Mouse (Mus musculus) forebrain, postnatal 0 days (tissue): Measurements from ENCODE around the gene Wdr18. TPM values are rescaled to one million over a fixed set of nuclear protein-coding genes. Genes with fewer than 3 reads are reported as not detected.
A peak's percentile ranks its signal among the peaks of the same experiment; 100 is the strongest.

Source experiments
- ATAC-seq: fragments of 200-750 bp; cut with Nextera tagmentation; 2 replicates; pipeline ENCODE4 v1.8.0; 2017; ENCODE audit warnings: mild to moderate bottlenecking, moderate library complexity
- DNase-seq: peaks from one replicate; pipeline ENCODE4 v3.0.0-alpha.2; 2015
- H3K27ac ChIP-seq: fragments of 300-500 bp; sonication (generic); 2 replicates; pipeline ENCODE4 v1.5.1; 2014; ENCODE audit warnings: low read depth, mild to moderate bottlenecking, antibody characterized with exemption, low read length, moderate library complexity, mixed read lengths
- H3K27me3 ChIP-seq: fragments of 300-500 bp; sonication (generic); 2 replicates; pipeline ENCODE4 v1.6.1; 2014; ENCODE audit warnings: mild to moderate bottlenecking, low read length, mixed read lengths; ENCODE audit not compliant: insufficient read depth
- H3K36me3 ChIP-seq: fragments of 300-500 bp; sonication (generic); 2 replicates; pipeline ENCODE4 v1.6.1; 2014; ENCODE audit warnings: mild to moderate bottlenecking, moderate library complexity; ENCODE audit not compliant: insufficient read depth
- H3K4me1 ChIP-seq: fragments of 300-500 bp; sonication (generic); 2 replicates; pipeline ENCODE4 v1.6.1; 2014; ENCODE audit warnings: antibody characterized with exemption; ENCODE audit not compliant: insufficient read depth
- H3K4me2 ChIP-seq: fragments of 300-500 bp; sonication (generic); 2 replicates; pipeline ENCODE4 v1.6.1; 2014; ENCODE audit warnings: low read depth, mild to moderate bottlenecking, moderate library complexity
- H3K4me3 ChIP-seq: fragments of 300-500 bp; sonication (generic); 2 replicates; pipeline ENCODE4 v1.5.1; 2014; ENCODE audit warnings: low read depth, low read length, mixed read lengths
- H3K9ac ChIP-seq: fragments of 300-500 bp; sonication (generic); 2 replicates; pipeline ENCODE4 v1.6.1; 2014; ENCODE audit warnings: mild to moderate bottlenecking
- H3K9me3 ChIP-seq: fragments of 300-500 bp; sonication (generic); 2 replicates; pipeline ENCODE4 v1.6.1; 2016; ENCODE audit warnings: low read length
- CTCF ChIP-seq: sonication (generic); IDR thresholded peaks from 2 replicates; pipeline ENCODE4 v1.5.1; 2016; ENCODE audit warnings: antibody characterized with exemption, control low read depth, low read depth
- WGBS: fragments of 180-500 bp; shearing (Covaris S2); extraction: QIAGEN DNeasy Blood & Tissue Kit; methylation state at CpG from one replicate; pipeline ENCODE4 v1.1.7; 2014; 5-methylcytosine and 5-hydroxymethylcytosine counted together
- polyA plus RNA-seq: library from polyadenylated mRNA; unstranded; fragments of >200 nt; fragmentation: Nextera tagmentation; extraction: Ambion mirVana; gene quantifications from 2 replicates; pipeline ENCODE4 v1.2.1, GENCODE M21; 2015
- total RNA-seq: library from RNA; depleted of rRNA; stranded (reverse); fragments of >200 nt; gene quantifications from 2 replicates; pipeline ENCODE4 v1.2.3, GENCODE M21; 2014

Gene Wdr18
- total and polyA plus RNA-seq, 2 experiments from 2014 or later: 58.2 to 107 TPM

GRCm38 (mm10) chr10:79971183-79971497 is 11.2 kb downstream of the Wdr18 start:
- Histone ChIP-seq H3K4me2 (peak overlapping the region; percentile 64), H3K36me3 (peaks cover 32% of the 10 kb centered on the region), H3K27ac (no peak overlapping the region), H3K9ac (peak overlapping the region; percentile 39), H3K4me1 (no peaks in the 10 kb centered on the region), H3K27me3 (peaks cover 12% of the 10 kb centered on the region), H3K9me3 (no peaks in the 10 kb centered on the region), H3K4me3 (peak overlapping the region; percentile 34)
- TF ChIP-seq CTCF: no peak
- DNase-seq (no peak), ATAC-seq (peak; percentile 20; the same call in 1 of the 2 replicates)
- 4% methylated on average over 21 of the region's 21 CpGs for WGBS

- Histone ChIP-seq H3K4me1 (no peaks in the 10 kb centered on the region), H3K36me3 (peaks cover 32% of the 10 kb centered on the region), H3K27ac (no peak overlapping the region), H3K27me3 (peaks cover 12% of the 10 kb centered on the region), H3K4me2 (no peak overlapping the region), H3K9me3 (no peaks in the 10 kb centered on the region), H3K4me3 (no peak overlapping the region), H3K9ac (no peak overlapping the region)
- 57% methylated on average over 14 of the region's 14 CpGs for WGBS
- ATAC-seq: no peak
- no peak for TF ChIP-seq CTCF
- no peak for DNase-seq
Observed at GRCm38 (mm10) chr10:79972831-79973230, 12.9 kb downstream of the Wdr18 start.

GRCm38 (mm10) chr10:79974087-79974486 is 14.1 kb downstream of the Wdr18 start:
- no peaks in the 10 kb centered on the region for H3K4me1 ChIP-seq
- H3K9me3 ChIP-seq: no peaks in the 10 kb centered on the region
- H3K36me3 ChIP-seq: peaks cover 42% of the 10 kb centered on the region
- peaks cover 12% of the 10 kb centered on the region for H3K27me3 ChIP-seq
- no peak overlapping the region for H3K27ac ChIP-seq
- H3K4me3 ChIP-seq: no peak overlapping the region
- 94% methylated on average over 21 of the region's 21 CpGs for WGBS
- no peak for DNase-seq
- no peak for TF ChIP-seq CTCF
- ATAC-seq: no peak
- no peak overlapping the region for H3K4me2 ChIP-seq
- H3K9ac ChIP-seq: no peak overlapping the region

GRCm38 (mm10) chr10:79974668-79975067 is 14.7 kb downstream of the Wdr18 start:
- WGBS: 89% methylated on average over 8 of the region's 8 CpGs
- Histone ChIP-seq H3K4me3 (no peak overlapping the region), H3K9me3 (no peaks in the 10 kb centered on the region), H3K4me1 (no peaks in the 10 kb centered on the region), H3K36me3 (peaks cover 45% of the 10 kb centered on the region), H3K4me2 (no peak overlapping the region), H3K9ac (no peak overlapping the region), H3K27me3 (peaks cover 12% of the 10 kb centered on the region), H3K27ac (no peak overlapping the region)
- TF ChIP-seq CTCF: no peak
- ATAC-seq: no peak
- no peak for DNase-seq

GRCm38 (mm10) chr10:79976071-79976721 is 16.2 kb downstream of the Wdr18 start:
- Histone ChIP-seq H3K27me3 (peaks cover 11% of the 10 kb centered on the region), H3K4me2 (no peak overlapping the region), H3K9me3 (no peaks in the 10 kb centered on the region), H3K27ac (no peak overlapping the region), H3K36me3 (peaks cover 45% of the 10 kb centered on the region), H3K4me1 (no peaks in the 10 kb centered on the region), H3K4me3 (no peak overlapping the region), H3K9ac (no peak overlapping the region)
- 90% methylated on average over 27 of the region's 28 CpGs for WGBS
- no peak for ATAC-seq
- no peak for TF ChIP-seq CTCF
- DNase-seq: no peak

- Histone ChIP-seq H3K9ac (no peak overlapping the region), H3K27ac (no peak overlapping the region), H3K4me2 (no peak overlapping the region), H3K27me3 (peaks cover 6% of the 10 kb centered on the region), H3K4me3 (no peak overlapping the region), H3K9me3 (no peaks in the 10 kb centered on the region), H3K36me3 (peaks cover 45% of the 10 kb centered on the region), H3K4me1 (no peaks in the 10 kb centered on the region)
- ATAC-seq (no peak), DNase-seq (no peak)
- 79% methylated on average over 29 of the region's 36 CpGs for WGBS
- TF ChIP-seq CTCF: no peak
Observed at GRCm38 (mm10) chr10:79976722-79977107, 16.8 kb downstream of the Wdr18 start.

GRCm38 (mm10) chr10:79977324-79977723 is 17.4 kb downstream of the Wdr18 start:
- 86% methylated on average over 28 of the region's 28 CpGs for WGBS
- ATAC-seq (no peak), DNase-seq (no peak)
- no peak overlapping the region for H3K4me2 ChIP-seq
- H3K9me3 ChIP-seq: no peaks in the 10 kb centered on the region
- H3K9ac ChIP-seq: no peak overlapping the region
- H3K4me3 ChIP-seq: no peak overlapping the region
- H3K36me3 ChIP-seq: peaks cover 45% of the 10 kb centered on the region
- H3K27me3 ChIP-seq: no peaks in the 10 kb centered on the region
- no peaks in the 10 kb centered on the region for H3K4me1 ChIP-seq
- no peak overlapping the region for H3K27ac ChIP-seq
- TF ChIP-seq CTCF: no peak
